Mouse (Mus musculus) limb, embryonic 11.5 days (tissue): Measurements from ENCODE around the gene Cela3a. TPM values are rescaled to one million over a fixed set of nuclear protein-coding genes. Genes with fewer than 3 reads are reported as not detected.

ENCODE experiments used
- ATAC-seq: fragments of 200-750 bp; cut with Nextera tagmentation; 2 replicates; pipeline ENCODE4 v1.8.0; 2017; ENCODE audit warnings: low read depth; ENCODE audit not compliant: insufficient number of reproducible peaks, low FRiP score, low TSS enrichment
- DNase-seq: peaks from one replicate; pipeline ENCODE4 v3.0.0-alpha.2; 2015; ENCODE audit warnings: low spot score
- H3K27ac ChIP-seq: fragments of 300-500 bp; sonication (generic); replicated peaks from 2 replicates; pipeline ENCODE4 v1.5.1; 2014; ENCODE audit warnings: low read depth, mild to moderate bottlenecking, low read length
- H3K27me3 ChIP-seq: fragments of 300-500 bp; sonication (generic); 2 replicates; pipeline ENCODE4 v1.6.1; 2014; ENCODE audit warnings: mild to moderate bottlenecking, low read length, mixed read lengths; ENCODE audit not compliant: control insufficient read depth, insufficient read depth
- H3K36me3 ChIP-seq: fragments of 300-500 bp; sonication (generic); 2 replicates; pipeline ENCODE4 v1.6.1; 2014; ENCODE audit warnings: mild to moderate bottlenecking, low read length, moderate library complexity, mixed read lengths; ENCODE audit not compliant: control insufficient read depth, insufficient read depth
- H3K4me1 ChIP-seq: fragments of 300-500 bp; sonication (generic); 2 replicates; pipeline ENCODE4 v1.6.1; 2014; ENCODE audit warnings: low read length, mixed read lengths; ENCODE audit not compliant: control insufficient read depth, insufficient read depth
- H3K4me2 ChIP-seq: fragments of 300-500 bp; sonication (generic); 2 replicates; pipeline ENCODE4 v1.6.1; 2014; ENCODE audit warnings: low read depth, mild to moderate bottlenecking, moderate library complexity; ENCODE audit not compliant: severe bottlenecking
- H3K4me3 ChIP-seq: fragments of 300-500 bp; sonication (generic); 2 replicates; pipeline ENCODE4 v1.5.1; 2014; ENCODE audit warnings: low read depth, low read length
- H3K9ac ChIP-seq: fragments of 300-500 bp; sonication (generic); 2 replicates; pipeline ENCODE4 v1.6.1; 2014; ENCODE audit warnings: mild to moderate bottlenecking, low read length
- H3K9me3 ChIP-seq: fragments of 300-500 bp; sonication (generic); 2 replicates; pipeline ENCODE4 v1.6.1; 2016; ENCODE audit warnings: low read length; ENCODE audit not compliant: control insufficient read depth
- WGBS: fragments of 180-500 bp; shearing (Covaris S2); extraction: QIAGEN DNeasy Blood & Tissue Kit; methylation state at CpG from one replicate; pipeline ENCODE4 v1.1.7; 2014; 5-methylcytosine and 5-hydroxymethylcytosine counted together
- polyA plus RNA-seq: library from polyadenylated mRNA; unstranded; fragments of >200 nt; fragmentation: Nextera tagmentation; extraction: Ambion mirVana; gene quantifications from 2 replicates; pipeline ENCODE4 v1.2.1, GENCODE M21; 2014

Cela3a gene
- polyA plus RNA-seq: not detected in 2 replicates

- Histone ChIP-seq H3K4me1 (no peaks in the 10 kb centered on the region), H3K9me3 (no peaks in the 10 kb centered on the region), H3K27ac (no peak within 1 kb of the TSS), H3K9ac (no peak within 1 kb of the TSS), H3K36me3 (no peaks in the 10 kb centered on the region), H3K4me2 (no peak within 1 kb of the TSS), H3K4me3 (no peak within 1 kb of the TSS), H3K27me3 (no peaks in the 10 kb centered on the region)
- 90% methylated on average over 5 of the region's 5 CpGs for WGBS
- ATAC-seq (no peak), DNase-seq (no peak)
Measured at GRCm38 (mm10) chr4:137409691-137410090, at the start of gene Cela3a. TSS of gene Cela3a (minus strand) at chr4:137409791.

DNA sequence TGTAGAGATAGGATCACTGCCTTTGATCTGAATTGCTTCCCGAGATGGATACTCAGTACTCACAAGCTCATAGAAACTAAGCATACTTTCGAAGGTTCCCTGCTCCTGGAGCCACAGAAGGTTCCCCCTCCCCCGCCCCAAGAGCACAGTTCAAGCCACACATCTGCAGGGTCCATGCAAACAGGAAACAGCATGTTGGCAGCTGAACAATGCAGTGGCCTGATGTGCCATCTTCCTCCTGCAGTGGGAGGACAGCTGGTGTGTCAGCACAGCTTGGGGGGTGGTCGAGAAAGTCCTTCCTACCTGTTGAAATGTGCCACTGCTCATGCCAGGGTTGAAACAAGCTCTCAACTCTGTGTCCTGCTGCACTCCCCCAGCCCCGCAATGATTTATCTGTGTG is 49.3 kb upstream of the Cela3a start:
- H3K4me2 ChIP-seq: no peak overlapping the region
- H3K9ac ChIP-seq: no peak overlapping the region
- H3K4me1 ChIP-seq: no peaks in the 10 kb centered on the region
- H3K9me3 ChIP-seq: no peaks in the 10 kb centered on the region; the same call in 1 of the 2 replicates
- no peak overlapping the region for H3K4me3 ChIP-seq
- no peaks in the 10 kb centered on the region for H3K36me3 ChIP-seq
- no peak for DNase-seq
- no peak for ATAC-seq
- WGBS: 62% methylated on average over 5 of the region's 5 CpGs
- H3K27me3 ChIP-seq: no peaks in the 10 kb centered on the region
- H3K27ac ChIP-seq: no peak overlapping the region

- WGBS: 73% methylated on average over 9 of the region's 9 CpGs
- H3K4me2 ChIP-seq: no peak overlapping the region
- DNase-seq (no peak), ATAC-seq (no peak)
- H3K9ac ChIP-seq: no peak overlapping the region
- no peaks in the 10 kb centered on the region; the same call in 1 of the 2 replicates for H3K9me3 ChIP-seq
- no peak overlapping the region for H3K27ac ChIP-seq
- no peaks in the 10 kb centered on the region for H3K27me3 ChIP-seq
- H3K4me3 ChIP-seq: no peak overlapping the region
- H3K4me1 ChIP-seq: no peaks in the 10 kb centered on the region
- H3K36me3 ChIP-seq: no peaks in the 10 kb centered on the region
Measured at GRCm38 (mm10) chr4:137458310-137458709, 48.7 kb upstream of the Cela3a start.

- H3K4me1 ChIP-seq: no peaks in the 10 kb centered on the region
- H3K27me3 ChIP-seq: no peaks in the 10 kb centered on the region
- DNase-seq (no peak), ATAC-seq (no peak)
- H3K36me3 ChIP-seq: no peaks in the 10 kb centered on the region
- no peak overlapping the region for H3K27ac ChIP-seq
- H3K4me2 ChIP-seq: no peak overlapping the region
- no peak overlapping the region for H3K9ac ChIP-seq
- no peak overlapping the region for H3K4me3 ChIP-seq
- H3K9me3 ChIP-seq: no peaks in the 10 kb centered on the region; the same call in 1 of the 2 replicates
- WGBS: 86% methylated on average over 4 of the region's 4 CpGs
Measured at GRCm38 (mm10) chr4:137457292-137457691, 47.7 kb upstream of the Cela3a start.

DNA sequence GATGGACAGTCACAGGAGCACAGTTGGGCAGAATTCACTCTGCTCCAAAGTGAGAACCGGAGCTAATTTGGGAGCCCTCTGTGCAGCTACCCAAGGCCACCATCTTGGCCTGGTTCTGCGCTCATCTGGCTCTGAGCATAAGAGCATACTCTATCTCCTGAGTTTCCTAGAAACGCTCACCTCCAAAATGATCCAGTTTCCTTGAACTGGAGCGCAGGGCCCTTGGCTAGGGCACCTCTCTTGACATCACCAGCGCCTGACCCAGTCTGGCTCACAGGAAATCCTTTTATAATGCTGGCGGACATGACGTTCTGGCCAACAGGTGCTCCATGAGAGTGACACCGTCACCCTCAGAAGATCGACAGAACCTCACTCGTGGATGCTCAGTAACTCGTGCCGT is 47.0 kb upstream of the Cela3a start:
- no peaks in the 10 kb centered on the region for H3K36me3 ChIP-seq

DNA sequence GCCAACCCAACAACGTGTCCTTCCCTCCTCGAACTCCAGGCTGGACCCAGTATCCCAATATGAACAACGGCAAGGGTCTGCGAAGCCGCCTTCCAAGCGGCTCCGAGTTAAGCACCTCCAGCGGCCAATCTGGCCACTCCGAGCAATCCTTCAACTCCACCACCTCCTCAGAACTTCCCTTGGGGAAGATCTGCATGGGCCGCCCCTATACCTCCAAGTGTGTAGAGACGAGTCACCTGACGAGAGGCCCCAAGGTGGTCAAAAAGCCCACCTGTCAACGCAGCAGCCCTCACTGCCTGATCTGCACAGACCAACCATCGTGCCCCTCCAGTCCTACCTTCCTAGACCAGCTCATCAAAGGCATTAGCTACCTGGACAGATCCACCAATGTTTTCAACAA is 45.0 kb upstream of the Cela3a start:
- H3K4me2 ChIP-seq: no peak overlapping the region
- H3K4me3 ChIP-seq: no peak overlapping the region
- 91% methylated on average over 14 of the region's 14 CpGs for WGBS
- no peaks in the 10 kb centered on the region for H3K27me3 ChIP-seq
- no peak for DNase-seq
- no peak for ATAC-seq
- H3K27ac ChIP-seq: no peak overlapping the region
- no peak overlapping the region for H3K9ac ChIP-seq
- no peaks in the 10 kb centered on the region for H3K36me3 ChIP-seq
- no peaks in the 10 kb centered on the region; the same call in 1 of the 2 replicates for H3K9me3 ChIP-seq
- H3K4me1 ChIP-seq: no peaks in the 10 kb centered on the region

More for the DNA sequence above, 47.0 kb upstream of the Cela3a start:
- 82% methylated on average over 12 of the region's 12 CpGs for WGBS
- Histone ChIP-seq H3K4me3 (no peak overlapping the region), H3K9me3 (no peaks in the 10 kb centered on the region; the same call in 1 of the 2 replicates), H3K27ac (no peak overlapping the region), H3K27me3 (no peaks in the 10 kb centered on the region), H3K9ac (no peak overlapping the region), H3K4me2 (no peak overlapping the region), H3K4me1 (no peaks in the 10 kb centered on the region)
- no peak for ATAC-seq
- no peak for DNase-seq

DNA sequence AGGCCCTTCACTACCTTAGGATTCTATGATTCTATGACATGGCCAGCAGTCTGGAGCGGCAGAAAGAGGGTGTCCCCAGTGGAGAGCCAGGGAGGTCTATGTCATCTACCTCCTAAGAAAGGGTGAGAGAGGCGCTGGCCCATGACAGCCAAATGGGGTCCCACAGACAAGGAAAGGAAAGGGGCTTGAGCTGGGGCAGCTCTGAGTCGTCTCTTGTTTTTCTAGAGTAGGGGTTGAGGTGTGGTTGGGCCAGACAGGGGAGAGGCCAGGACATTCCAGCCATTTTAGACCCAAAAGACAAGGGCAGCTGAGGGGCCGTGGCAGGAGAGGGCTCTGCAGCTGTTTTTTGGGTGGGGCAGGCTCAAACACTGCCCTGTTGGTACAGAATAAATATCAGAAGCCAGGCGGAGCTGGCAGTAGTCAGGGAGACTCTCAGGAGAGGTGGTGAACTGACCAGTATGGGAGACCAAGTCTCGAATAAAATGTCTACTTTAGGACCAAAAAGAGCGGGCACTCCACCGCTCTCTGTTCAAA is 43.7 kb upstream of the Cela3a start, which contains the start of gene 1700013G24Rik:
Gene 1700013G24Rik, plus strand, starts transcription at position 51 of the 534 bp plus-strand sequence.
- H3K4me2 ChIP-seq: no peak within 1 kb of the TSS
- no peaks in the 10 kb centered on the region; the same call in 1 of the 2 replicates for H3K9me3 ChIP-seq
- H3K4me3 ChIP-seq: no peak within 1 kb of the TSS
- no peak within 1 kb of the TSS for H3K27ac ChIP-seq
- DNase-seq (no peak), ATAC-seq (no peak)
- H3K9ac ChIP-seq: no peak within 1 kb of the TSS
- H3K27me3 ChIP-seq: no peaks in the 10 kb centered on the region
- no peaks in the 10 kb centered on the region for H3K4me1 ChIP-seq
- 80% methylated on average over 8 of the region's 8 CpGs for WGBS
- no peaks in the 10 kb centered on the region for H3K36me3 ChIP-seq

DNA sequence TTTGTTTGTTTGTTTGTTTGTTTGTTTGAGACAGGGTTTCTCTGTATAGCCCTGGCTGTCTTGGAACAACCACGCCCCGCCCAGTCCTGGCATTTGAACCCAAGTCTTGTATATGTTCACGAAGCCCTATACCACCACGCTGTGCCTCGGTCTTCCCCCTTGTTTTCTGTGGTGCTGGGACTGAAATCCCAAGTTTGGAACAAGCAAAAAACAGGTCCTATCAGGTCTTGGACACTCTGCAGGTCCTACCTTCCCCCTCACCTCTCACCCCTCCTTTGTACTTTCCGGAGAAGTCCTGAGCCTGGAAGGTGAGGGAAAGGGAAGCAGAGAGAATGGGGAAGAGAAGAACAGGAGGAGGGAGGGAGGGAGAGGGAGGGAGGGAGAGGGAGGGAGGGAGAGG is 42.6 kb upstream of the Cela3a start:
- Histone ChIP-seq H3K4me1 (no peaks in the 10 kb centered on the region), H3K4me3 (no peak overlapping the region)
- 90% methylated on average over 6 of the region's 6 CpGs for WGBS

GRCm38 (mm10) chr4:137449715-137450114 is 40.1 kb upstream of the Cela3a start:
- H3K36me3 ChIP-seq: no peaks in the 10 kb centered on the region
- no peaks in the 10 kb centered on the region for H3K4me1 ChIP-seq
- H3K9ac ChIP-seq: no peak overlapping the region
- no peak overlapping the region for H3K4me3 ChIP-seq
- H3K27me3 ChIP-seq: no peaks in the 10 kb centered on the region
- no peaks in the 10 kb centered on the region for H3K9me3 ChIP-seq
- 80% methylated on average over 10 of the region's 10 CpGs for WGBS
- H3K27ac ChIP-seq: no peak overlapping the region
- no peak overlapping the region for H3K4me2 ChIP-seq
- DNase-seq: no peak
- no peak for ATAC-seq

More for the DNA sequence above, 42.6 kb upstream of the Cela3a start:
- H3K4me2 ChIP-seq: no peak overlapping the region
- DNase-seq (no peak), ATAC-seq (no peak)
- no peak overlapping the region for H3K9ac ChIP-seq
- no peak overlapping the region for H3K27ac ChIP-seq
- H3K27me3 ChIP-seq: no peaks in the 10 kb centered on the region
- no peaks in the 10 kb centered on the region for H3K9me3 ChIP-seq
- H3K36me3 ChIP-seq: no peaks in the 10 kb centered on the region
